Mouse (Mus musculus) heart, adult 2 months (tissue): ENCODE measurements around the gene Cdh8. TPM values are rescaled to one million over a fixed set of nuclear protein-coding genes. Genes with fewer than 3 reads are reported as not detected.

Experiments
- DNase-seq, 2 experiments: peaks; one replicate each; pipeline ENCODE4 v3.0.0; 2021
- H3K27ac ChIP-seq: fragments of 200-600 bp; 2 replicates; pipeline ENCODE4 v1.8.1; 2022
- H3K27me3 ChIP-seq: fragments of 200-500 bp; 2 replicates; pipeline ENCODE4 v1.6.1; 2012; ENCODE audit warnings: mild to moderate bottlenecking, low read length, inconsistent platforms, mixed read lengths; ENCODE audit not compliant: control insufficient read depth, insufficient read depth
- H3K36me3 ChIP-seq: fragments of 200-500 bp; 2 replicates; pipeline ENCODE4 v1.6.1; 2012; ENCODE audit warnings: low read length, inconsistent platforms; ENCODE audit not compliant: control insufficient read depth, insufficient read depth
- H3K4me1 ChIP-seq: fragments of 200-500 bp; 2 replicates; pipeline ENCODE4 v1.6.1; 2011; ENCODE audit warnings: low read length; ENCODE audit not compliant: control insufficient read depth, insufficient read depth
- H3K4me3 ChIP-seq: fragments of 200-600 bp; 2 replicates; pipeline ENCODE4 v1.8.1; 2022
- H3K79me2 ChIP-seq: fragments of 200-500 bp; replicated peaks from 2 replicates; pipeline ENCODE4 v1.6.1; 2012; ENCODE audit warnings: mild to moderate bottlenecking, inconsistent platforms, low read length, moderate library complexity, mixed read lengths; ENCODE audit not compliant: control insufficient read depth, insufficient read depth
- H3K9ac ChIP-seq: fragments of 200-500 bp; 2 replicates; pipeline ENCODE4 v1.6.1; 2012; ENCODE audit warnings: low read depth, mild to moderate bottlenecking, control low read depth, inconsistent platforms, low read length, mixed read lengths
- CTCF ChIP-seq: fragments of 200-600 bp; IDR thresholded peaks from 2 replicates; pipeline ENCODE4 v1.8.1; 2022; ENCODE audit warnings: antibody characterized with exemption, mild to moderate bottlenecking, moderate library complexity
- EP300 ChIP-seq: fragments of 200-500 bp; IDR thresholded peaks from 2 replicates; pipeline ENCODE4 v1.6.1; 2011; ENCODE audit warnings: low read depth, low read length, control low read depth; ENCODE audit not compliant: insufficient read depth
- POLR2A ChIP-seq: fragments of 200-500 bp; IDR thresholded peaks from 2 replicates; pipeline ENCODE4 v1.6.1; 2011; ENCODE audit warnings: mild to moderate bottlenecking, low read depth, low read length, control low read depth; ENCODE audit not compliant: insufficient read depth
- WGBS: fragments of 180-500 bp; shearing (Covaris S2); methylation state at CpG from one replicate; pipeline ENCODE4 v1.1.7; 2018; 5-methylcytosine and 5-hydroxymethylcytosine counted together
- intact Hi-C: fragments of 180-260 bp; cut with DNase I; formaldehyde crosslinking; loops from one replicate; pipeline ENCODE4 v1.15.1; 2025
- polyA plus RNA-seq: library from polyadenylated mRNA; depleted of rRNA; stranded (reverse); fragments of >200 nt; gene quantifications from 2 replicates; pipeline ENCODE4 v1.2.3, GENCODE M21; 2012
- total RNA-seq, 2 experiments: library from RNA; stranded (reverse); gene quantifications; 2 replicates each; pipeline ENCODE4 v1.2.3; 2021

The Cdh8 gene
- total and polyA plus RNA-seq, 3 experiments, result 0.08 to 0.42 (median 0.34) TPM

DNA sequence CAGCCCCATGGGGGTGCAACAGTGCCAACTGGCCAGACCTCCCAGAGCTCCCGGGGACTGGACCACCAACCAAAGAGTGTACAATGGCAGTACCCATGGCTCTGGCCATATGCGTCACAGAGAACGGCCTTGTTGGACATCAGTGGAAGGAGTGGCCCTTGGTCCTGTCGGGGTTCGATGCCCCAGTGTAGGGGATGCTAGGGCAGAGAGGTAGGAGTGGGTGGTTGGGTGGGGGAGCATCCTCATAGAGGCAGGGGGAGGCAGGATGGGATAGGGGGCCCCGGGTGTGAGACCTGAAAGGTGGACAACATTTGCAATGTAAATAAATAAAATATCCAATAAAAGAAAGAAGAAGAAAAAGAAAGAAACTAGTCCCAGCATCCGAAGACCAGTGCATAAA, 47.8 kb downstream of the Cdh8 start:
- intact Hi-C loops, result no loop called here
- Histone ChIP-seq H3K9ac (no peak overlapping the region), H3K27me3 (no peaks in the 10 kb centered on the region), H3K79me2 (no peaks in the 10 kb centered on the region), H3K27ac (no peak overlapping the region), H3K36me3 (no peaks in the 10 kb centered on the region), H3K4me3 (no peak overlapping the region), H3K4me1 (no peaks in the 10 kb centered on the region)
- 86% methylated on average over 7 of the region's 7 CpGs for WGBS
- no peak for TF ChIP-seq EP300
- TF ChIP-seq CTCF, result no peak
- no peak for TF ChIP-seq POLR2A
- no peak for DNase-seq

DNA sequence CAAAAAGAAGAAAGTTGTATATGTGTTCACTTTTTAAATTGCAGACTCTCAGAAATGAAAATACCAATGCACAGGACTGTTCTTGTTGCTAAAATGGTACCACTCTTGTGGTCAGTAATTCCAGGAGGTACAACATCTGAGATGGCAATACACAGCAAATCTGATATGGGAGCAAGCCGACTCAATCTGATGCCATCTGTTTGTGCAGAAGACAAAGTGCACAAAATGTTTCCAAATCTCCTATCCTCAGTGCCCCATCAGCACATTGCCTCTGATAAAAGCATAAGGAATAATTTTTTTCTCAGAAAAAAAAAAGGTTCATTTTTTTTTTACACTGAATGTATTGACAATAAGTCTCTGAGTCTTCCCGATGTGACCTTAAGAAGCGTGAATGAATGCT, 62.3 kb downstream of the Cdh8 start:
- Histone ChIP-seq H3K79me2 (no peaks in the 10 kb centered on the region), H3K27ac (no peak overlapping the region), H3K27me3 (no peaks in the 10 kb centered on the region), H3K36me3 (no peaks in the 10 kb centered on the region), H3K9ac (no peak overlapping the region), H3K4me1 (no peaks in the 10 kb centered on the region), H3K4me3 (no peak overlapping the region)
- intact Hi-C loops, result no loop called here
- TF ChIP-seq CTCF (no peak), POLR2A (no peak), EP300 (no peak)
- no peak for DNase-seq
- WGBS, result 90% methylated on average over 3 of the region's 3 CpGs

DNA sequence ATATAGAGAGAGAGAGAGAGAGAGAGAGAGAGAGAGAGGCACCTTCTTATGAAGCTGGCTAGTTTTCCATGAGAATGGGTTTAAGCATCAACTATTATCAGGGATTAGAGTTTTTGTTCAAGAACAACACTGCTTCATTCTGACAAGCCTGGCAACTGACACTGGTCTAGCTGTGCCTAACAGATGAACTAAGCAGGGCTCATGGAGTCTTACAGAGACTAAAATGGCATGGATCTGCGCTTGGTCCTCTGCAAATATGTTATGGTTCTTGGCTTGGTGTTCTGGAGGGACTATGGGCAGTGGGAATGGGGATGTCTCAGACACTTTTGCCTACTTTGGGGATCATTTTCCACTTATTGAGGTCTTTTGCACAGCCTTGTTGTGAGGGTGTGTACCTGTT, 63.0 kb downstream of the Cdh8 start:
- WGBS, result 57% methylated on average over 1 of the region's 1 CpGs

DNA sequence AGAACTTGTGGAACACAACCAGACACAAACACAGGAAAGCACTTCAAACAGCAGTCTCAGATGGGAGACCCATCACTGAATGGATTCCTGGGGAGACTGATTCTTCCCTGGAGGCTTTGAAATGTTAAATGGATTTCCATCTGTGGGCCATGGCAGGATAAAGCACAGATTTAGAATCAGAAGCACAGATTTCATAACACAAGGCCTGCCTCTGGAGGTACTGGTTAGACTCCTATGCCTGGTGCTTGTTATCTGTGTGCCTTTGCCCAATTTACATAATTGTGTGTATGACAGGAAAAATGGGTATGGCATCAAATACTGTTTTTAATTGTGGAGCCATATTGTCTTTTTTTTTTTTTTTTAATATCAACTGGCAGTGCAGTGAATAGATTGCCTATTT, 66.8 kb downstream of the Cdh8 start:
- DNase-seq, result no peak
- Histone ChIP-seq H3K27ac (no peak overlapping the region), H3K27me3 (no peaks in the 10 kb centered on the region), H3K79me2 (no peaks in the 10 kb centered on the region), H3K36me3 (no peaks in the 10 kb centered on the region), H3K9ac (no peak overlapping the region), H3K4me3 (no peak overlapping the region), H3K4me1 (no peaks in the 10 kb centered on the region)
- TF ChIP-seq EP300 (no peak), POLR2A (no peak), CTCF (no peak)
- intact Hi-C loops, result no loop called here

More for the DNA sequence above, 63.0 kb downstream of the Cdh8 start:
- TF ChIP-seq POLR2A, result no peak
- TF ChIP-seq CTCF, result no peak
- no peak for TF ChIP-seq EP300
- Histone ChIP-seq H3K27ac (no peak overlapping the region), H3K9ac (no peak overlapping the region), H3K79me2 (no peaks in the 10 kb centered on the region), H3K36me3 (no peaks in the 10 kb centered on the region), H3K27me3 (no peaks in the 10 kb centered on the region), H3K4me1 (no peaks in the 10 kb centered on the region), H3K4me3 (no peak overlapping the region)
- intact Hi-C loops, result no loop called here
- no peak for DNase-seq

DNA sequence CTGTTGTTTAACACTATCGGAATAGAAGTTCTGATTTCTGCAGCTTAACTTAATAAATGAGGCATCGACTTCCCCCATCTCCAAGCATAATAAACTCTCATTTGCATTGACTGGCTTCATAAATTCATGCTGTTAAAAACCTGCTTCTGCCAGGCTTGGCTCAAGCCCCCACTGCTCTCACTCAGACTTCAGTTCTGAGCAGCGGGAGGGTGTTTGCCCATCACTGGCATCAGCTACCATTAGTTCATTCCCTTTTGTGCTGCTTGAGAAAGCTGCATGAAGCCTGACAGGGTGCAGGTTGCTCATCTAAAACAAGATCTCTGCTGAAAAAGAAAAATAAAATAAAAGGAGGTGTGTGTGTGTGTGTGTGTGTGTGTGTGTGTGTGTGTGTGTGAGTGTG, 67.7 kb downstream of the Cdh8 start:
- TF ChIP-seq POLR2A (no peak), CTCF (no peak), EP300 (no peak)
- Histone ChIP-seq H3K27ac (no peak overlapping the region), H3K9ac (no peak overlapping the region), H3K27me3 (no peaks in the 10 kb centered on the region), H3K36me3 (no peaks in the 10 kb centered on the region), H3K4me1 (no peaks in the 10 kb centered on the region), H3K79me2 (no peaks in the 10 kb centered on the region), H3K4me3 (no peak overlapping the region)
- 77% methylated on average over 3 of the region's 3 CpGs for WGBS
- intact Hi-C loops, result no loop called here
- no peak for DNase-seq

DNA sequence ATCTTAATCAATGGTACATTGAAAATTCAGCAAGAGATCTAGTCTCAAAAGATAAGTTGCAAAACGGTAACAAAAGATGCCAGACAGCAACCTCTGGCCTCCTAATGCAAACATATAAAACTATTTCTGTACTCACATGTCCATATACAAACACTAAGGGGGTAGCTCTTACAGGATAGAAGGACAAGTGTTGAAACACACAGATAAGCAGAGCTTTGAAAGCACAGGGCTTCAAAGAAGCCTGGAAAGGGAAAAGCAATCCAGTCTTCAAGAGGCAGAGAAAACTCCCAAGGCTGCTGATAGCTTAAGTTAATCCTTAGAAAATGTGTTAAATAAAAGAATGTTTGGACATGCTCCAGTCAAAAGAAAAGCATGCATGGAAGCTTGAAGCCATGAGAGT, 77.0 kb downstream of the Cdh8 start:
- no peak overlapping the region for H3K4me3 ChIP-seq
- H3K27ac ChIP-seq, result no peak overlapping the region
- no peak for DNase-seq
- no peaks in the 10 kb centered on the region for H3K27me3 ChIP-seq
- WGBS, result 32% methylated on average over 1 of the region's 1 CpGs
- no peak for TF ChIP-seq EP300
- TF ChIP-seq CTCF, result no peak
- TF ChIP-seq POLR2A, result no peak
- no peak overlapping the region for H3K9ac ChIP-seq
- intact Hi-C loops, result no loop called here
- no peaks in the 10 kb centered on the region for H3K36me3 ChIP-seq
- H3K4me1 ChIP-seq, result no peaks in the 10 kb centered on the region
- H3K79me2 ChIP-seq, result no peaks in the 10 kb centered on the region
